Mouse (Mus musculus) gastrocnemius, postnatal 25 days (tissue): ENCODE results near the gene Gm48551. TPM values are rescaled to one million over a fixed set of nuclear protein-coding genes. Genes with fewer than 3 reads are reported as not detected.

ENCODE experiments used
- DNase-seq: peaks from one replicate; pipeline ENCODE4 v3.0.0; 2022
- total RNA-seq, 2 experiments: library from RNA; stranded (reverse); gene quantifications; 1 replicate in 1 of 2; 2 replicates in 1 of 2; pipeline ENCODE4 v1.2.3; 2021

Gm48551 gene
- total RNA-seq, 2 experiments from 2014 or later: 0.78 to 1.0 TPM

- DNase-seq: peak; percentile 90
Measured at GRCm38 (mm10) chr10:81356991-81357844, 27.0 kb upstream of the Gm48551 start, which contains the start of gene Mfsd12. TSS of gene Mfsd12 (plus strand) at chr10:81357491.

GRCm38 (mm10) chr10:81358209-81358608 lies 26.1 kb upstream of the Gm48551 start:
- DNase-seq: no peak

GRCm38 (mm10) chr10:81358841-81359240 lies 25.4 kb upstream of the Gm48551 start:
- no peak for DNase-seq

- DNase-seq: no peak
Measured at GRCm38 (mm10) chr10:81360721-81361120, 23.5 kb upstream of the Gm48551 start.

- DNase-seq: no peak
Measured at GRCm38 (mm10) chr10:81362336-81362949, 21.8 kb upstream of the Gm48551 start.

- no peak for DNase-seq
Measured at GRCm38 (mm10) chr10:81363436-81364346, 20.6 kb upstream of the Gm48551 start.

GRCm38 (mm10) chr10:81364666-81365065 lies 19.6 kb upstream of the Gm48551 start:
- no peak for DNase-seq

- no peak for DNase-seq
Measured at GRCm38 (mm10) chr10:81365073-81365472, 19.2 kb upstream of the Gm48551 start.

- no peak for DNase-seq
Measured at GRCm38 (mm10) chr10:81365672-81366476, 18.4 kb upstream of the Gm48551 start, which contains the start of gene 4930404N11Rik. TSS of gene 4930404N11Rik (minus strand) at chr10:81365816.

- no peak for DNase-seq
Measured at GRCm38 (mm10) chr10:81366477-81367206, 17.6 kb upstream of the Gm48551 start.

- DNase-seq: no peak
Measured at GRCm38 (mm10) chr10:81367207-81367495, 17.1 kb upstream of the Gm48551 start.

GRCm38 (mm10) chr10:81375322-81375721 lies 8.9 kb upstream of the Gm48551 start:
- DNase-seq: no peak

- DNase-seq: no peak
Measured at GRCm38 (mm10) chr10:81376561-81377361, 7.5 kb upstream of the Gm48551 start.

- no peak for DNase-seq
Measured at GRCm38 (mm10) chr10:81377362-81377664, 7.0 kb upstream of the Gm48551 start.

- DNase-seq: no peak
Measured at GRCm38 (mm10) chr10:81377793-81378552, 6.3 kb upstream of the Gm48551 start, which contains the start of gene Fzr1. TSS of gene Fzr1 (minus strand) at chr10:81378516.

GRCm38 (mm10) chr10:81378553-81379182 lies 5.6 kb upstream of the Gm48551 start:
- peak; percentile 100 for DNase-seq

GRCm38 (mm10) chr10:81379183-81379553 lies 5.1 kb upstream of the Gm48551 start:
- DNase-seq: no peak

GRCm38 (mm10) chr10:81379809-81380378 lies 4.4 kb upstream of the Gm48551 start:
- DNase-seq: no peak

- DNase-seq: no peak
Measured at GRCm38 (mm10) chr10:81382039-81382438, 2.2 kb upstream of the Gm48551 start.
